Mouse (Mus musculus): ENCODE data around the gene Tceal6. TPM values are rescaled to one million over a fixed set of nuclear protein-coding genes. Genes with fewer than 3 reads are reported as not detected.
"Not testable (repeated sequence)": the region's sequence is repeated elsewhere in the genome, so short reads cannot be mapped to it uniquely, and the experiment has no call there.

The Tceal6 gene
- total RNA-seq (2022) = 100 to 1,000 TPM in 3 of 4 experiments, 10 to 100 TPM in 1; 99.3 to 151 (median 125) TPM

DNA sequence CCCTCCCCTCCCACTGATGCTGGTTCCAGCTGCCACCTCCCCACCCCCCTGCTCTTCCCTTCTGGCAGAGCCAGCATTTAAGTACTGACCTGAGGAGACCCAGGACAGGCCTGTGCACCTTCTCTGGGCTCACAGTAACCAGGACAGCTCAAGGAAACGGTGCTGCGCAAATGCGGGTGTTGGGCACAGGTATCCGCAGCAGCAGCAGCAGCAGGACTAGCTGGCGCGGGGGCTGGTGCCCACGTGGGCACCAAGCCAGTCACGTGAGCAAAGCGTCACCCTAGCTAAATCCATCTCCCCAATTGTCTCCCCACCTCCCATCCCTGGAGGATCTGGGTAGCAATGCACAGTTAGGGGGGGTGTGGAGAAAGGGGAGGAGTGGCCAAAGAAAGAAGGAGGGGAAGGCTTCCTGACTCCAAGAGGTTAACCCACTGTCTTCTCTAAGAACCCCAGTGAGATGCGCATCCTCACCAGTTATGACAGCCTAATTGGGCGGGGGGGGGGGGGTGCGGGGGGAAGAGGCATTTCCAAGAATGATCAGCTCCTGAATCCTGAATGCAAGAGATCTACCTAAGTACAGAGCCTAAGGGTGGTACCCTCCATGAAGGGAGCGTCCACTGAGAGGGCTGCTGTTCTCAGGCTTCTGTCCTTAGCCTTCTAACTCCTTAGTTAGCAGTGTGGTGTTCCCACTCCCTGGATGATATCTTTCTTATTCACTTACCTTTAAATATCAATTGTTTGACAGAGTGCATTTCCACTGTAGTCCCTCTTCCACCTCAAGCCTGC, at the start of gene Tceal6:
TSS of gene Tceal6 (minus strand) at position 252 of the 786 bp plus-strand sequence.
- peak; percentile 3 to 50 for DNase-seq (ENCODE audit: low spot score in 2 of 2)

DNA sequence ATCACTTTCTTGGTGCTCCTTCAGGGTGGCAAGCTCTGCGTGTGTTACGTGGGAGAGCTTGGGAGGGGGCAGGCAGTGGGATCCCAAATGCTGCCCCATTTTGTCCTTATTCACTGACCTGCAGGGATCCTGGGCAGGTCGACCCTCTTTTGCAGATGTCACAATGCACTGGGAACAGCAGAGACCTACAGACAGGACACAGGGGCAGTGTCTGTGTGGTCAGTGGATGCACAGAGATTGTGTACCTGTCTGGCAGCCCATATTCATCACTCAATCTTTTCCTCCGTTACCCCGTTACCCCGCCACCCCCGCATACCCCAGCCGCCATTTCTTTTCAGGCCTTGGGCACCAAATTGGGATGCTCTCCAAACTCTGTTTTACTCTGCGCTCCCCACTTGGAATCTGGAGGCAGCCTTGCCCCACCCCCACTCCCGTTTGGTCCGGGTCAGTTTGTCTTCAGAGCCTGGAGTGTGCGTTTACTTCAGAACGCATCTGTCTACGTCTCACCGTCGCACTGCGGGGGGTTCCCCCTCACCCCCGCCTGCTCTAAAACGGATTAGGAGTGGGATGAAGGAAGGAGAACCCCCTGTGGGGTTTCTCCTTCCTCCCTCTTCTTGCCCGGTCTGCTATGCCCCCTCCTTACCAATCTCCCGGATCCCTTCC, 583 bp downstream of the Tceal6 start:
- peak; percentile 4 to 11 for DNase-seq (ENCODE audit: low spot score in 2 of 2)

DNA sequence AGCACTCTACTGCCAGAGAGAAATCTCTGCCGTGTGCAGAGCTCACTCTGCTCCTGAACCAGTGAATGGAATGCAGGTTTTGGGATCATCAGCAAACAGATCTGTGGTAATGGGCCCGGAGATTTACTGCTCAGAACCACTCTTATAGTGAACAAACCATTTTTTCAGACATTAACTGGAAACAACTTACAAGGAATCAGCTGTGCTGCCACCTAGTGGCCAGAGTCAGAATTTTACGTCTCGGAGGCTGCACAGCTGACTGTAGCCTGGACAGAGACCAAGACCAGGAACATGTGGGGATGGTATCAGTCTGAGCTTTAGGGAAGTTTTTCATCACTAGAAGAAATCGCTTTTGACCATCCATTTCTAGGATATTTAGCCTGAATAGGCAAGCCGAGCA, 20.6 kb downstream of the Tceal6 start:
- not testable (repeated sequence) for DNase-seq (ENCODE audit: low spot score in 2 of 2)

GRCm38 (mm10) chrX:135188661-135189060, 21.8 kb downstream of the Tceal6 start:
- DNase-seq (ENCODE audit: low spot score in 2 of 2) = not testable (repeated sequence)

DNA sequence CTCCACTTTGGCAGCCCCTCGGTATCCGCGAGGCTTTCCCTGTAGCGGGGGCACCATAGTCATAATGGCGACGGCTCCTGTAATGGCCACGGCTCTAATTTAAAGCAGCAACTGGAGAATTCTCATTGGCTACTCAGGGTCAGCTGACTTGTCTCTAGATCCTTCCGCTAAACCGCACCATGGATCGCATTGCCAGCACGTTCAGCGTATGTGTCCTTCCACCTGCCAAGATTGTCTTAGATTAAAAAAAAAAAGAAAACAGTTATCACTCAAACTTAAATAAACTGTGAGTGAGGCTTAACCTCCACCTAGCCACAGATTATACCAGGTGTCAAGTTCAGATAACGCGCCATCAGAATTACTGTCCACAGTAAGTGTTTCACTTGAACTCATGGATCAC, 33.0 kb downstream of the Tceal6 start, which contains the start of gene Gm15023:
TSS of gene Gm15023 (minus strand) at position 101 of the 400 bp plus-strand sequence.
- not testable (repeated sequence) for DNase-seq (ENCODE audit: low spot score in 2 of 2)

Other genes with a start within 250 kb of the Tceal6 start
- gene Nxf2, start 245.9 kb downstream of the Tceal6 start, total RNA-seq (2022) = not detected
- 10 to 100 TPM; 11.4 to 14.7 (median 13.4) TPM for gene Zmat1, start 201.5 kb downstream of the Tceal6 start, total RNA-seq (2022)
- gene Gm15023, start 33.1 kb downstream of the Tceal6 start, total RNA-seq (2022) = not detected
- not detected for gene Pramel3, start 91.6 kb upstream of the Tceal6 start, total RNA-seq (2022)
- not detected for gene Gm5128, start 162.6 kb upstream of the Tceal6 start, total RNA-seq (2022)
- gene Gm7903, start 223.1 kb upstream of the Tceal6 start, total RNA-seq (2022) = not detected

Data from left cerebral cortex, adult 8-10 months (tissue).